Mouse (Mus musculus): ENCODE data around the gene Tmem51.

DNA sequence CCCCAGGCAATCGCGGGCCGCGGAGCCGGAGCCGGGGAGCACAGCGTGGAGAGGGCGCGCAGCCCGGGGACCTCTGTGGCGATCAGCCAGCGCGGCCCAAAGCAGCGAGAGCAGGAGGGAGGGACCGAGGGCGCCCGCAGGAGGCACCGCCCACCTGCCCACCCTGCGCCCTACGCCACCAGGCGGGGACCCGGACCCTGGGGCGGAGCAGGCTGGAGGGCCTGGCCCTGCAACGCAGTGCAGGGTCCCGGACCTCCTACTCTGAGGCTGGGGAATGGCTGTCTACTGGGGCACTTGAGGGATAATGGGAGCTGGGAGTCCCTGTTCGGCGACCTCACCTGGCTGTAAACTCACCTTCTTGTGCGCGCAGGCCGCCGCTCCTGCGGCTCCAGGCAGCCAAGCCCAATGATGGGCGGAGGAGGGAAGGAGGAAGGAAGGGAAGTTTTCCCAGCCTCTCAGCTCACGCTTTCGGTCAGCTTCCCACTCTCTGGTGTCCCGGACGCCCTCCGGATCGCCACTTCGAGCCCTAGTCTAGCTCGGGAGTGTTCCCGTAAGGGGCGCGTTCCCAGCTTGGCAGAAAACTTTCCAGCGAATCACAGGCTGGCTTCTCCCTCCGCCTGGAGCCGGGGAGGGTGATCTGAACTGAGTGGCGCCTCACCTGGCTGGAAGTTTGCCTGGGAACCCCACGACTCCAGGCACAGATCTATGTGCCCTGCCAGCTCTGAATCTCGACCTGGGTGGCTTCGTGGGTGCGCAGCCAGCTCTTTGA lies at the start of gene Tmem51:
- TF ChIP-seq FLI1 (IDR thresholded peaks at IDR 0.05; ENCODE audit: low read length) (no peak), GATA1 (IDR thresholded peaks at IDR 0.05; ENCODE audit: borderline replicate concordance, low read length) (no peak)
